Mouse (Mus musculus) forebrain, embryonic 11.5 days (tissue): ENCODE measurements around the gene Plp2. TPM values are rescaled to one million over a fixed set of nuclear protein-coding genes. Genes with fewer than 3 reads are reported as not detected.

ENCODE experiments used
- polyA plus RNA-seq: library from polyadenylated mRNA; unstranded; fragments of >200 nt; fragmentation: Nextera tagmentation; extraction: Ambion mirVana; gene quantifications from 2 replicates; pipeline ENCODE4 v1.2.1, GENCODE M21; 2014

Gene Plp2
- polyA plus RNA-seq, 1 experiment from 2014 or later: 54.0 TPM

Other genes starting within 250 kb of the Plp2 start
- not detected in 2 replicates for gene Foxp3, start 97.7 kb downstream of the Plp2 start, polyA plus RNA-seq
- 2.2 and 3.3 TPM in 2 replicates for gene Ppp1r3f, start 97.1 kb downstream of the Plp2 start, polyA plus RNA-seq
- 33.4 and 33.6 TPM in 2 replicates for gene Ccdc22, start 65.9 kb downstream of the Plp2 start, polyA plus RNA-seq
- not detected in 2 replicates for gene Cacna1f, start 64.3 kb downstream of the Plp2 start, polyA plus RNA-seq
- 12.3 and 12.6 TPM in 2 replicates for gene Syp, start 32.9 kb downstream of the Plp2 start, polyA plus RNA-seq
- gene Prickle3, start 14.1 kb downstream of the Plp2 start, polyA plus RNA-seq: 2.6 and 2.9 TPM in 2 replicates
- gene Magix, start 9.9 kb upstream of the Plp2 start, polyA plus RNA-seq: 0.47 TPM in 1 of 2 replicates, not detected in the other
- 44.6 and 47.0 TPM in 2 replicates for gene Gpkow, start 25.7 kb upstream of the Plp2 start, polyA plus RNA-seq
- gene Wdr45, start 42.9 kb upstream of the Plp2 start, polyA plus RNA-seq: 14.2 and 17.2 TPM in 2 replicates
- 0.55 TPM in 1 of 2 replicates, not detected in the other for gene Gm45208, start 50.9 kb upstream of the Plp2 start, polyA plus RNA-seq
- 88.7 and 94.0 TPM in 2 replicates for gene Praf2, start 57.0 kb upstream of the Plp2 start, polyA plus RNA-seq
- gene Ccdc120, start 79.5 kb upstream of the Plp2 start, polyA plus RNA-seq: 22.8 and 27.8 TPM in 2 replicates
- gene Tfe3, start 91.2 kb upstream of the Plp2 start, polyA plus RNA-seq: 23.6 and 24.8 TPM in 2 replicates
- 56.2 and 57.2 TPM in 2 replicates for gene Gripap1, start 118.4 kb upstream of the Plp2 start, polyA plus RNA-seq
- gene Kcnd1, start 150.9 kb upstream of the Plp2 start, polyA plus RNA-seq: 1.2 and 1.4 TPM in 2 replicates
- gene Otud5, start 170.0 kb upstream of the Plp2 start, polyA plus RNA-seq: 37.3 and 37.6 TPM in 2 replicates
- 10.7 TPM in 2 replicates for gene Pim2, start 206.9 kb upstream of the Plp2 start, polyA plus RNA-seq
- 10.9 and 12.6 TPM in 2 replicates for gene Slc35a2, start 212.6 kb upstream of the Plp2 start, polyA plus RNA-seq
- gene Pqbp1, start 227.9 kb upstream of the Plp2 start, polyA plus RNA-seq: 141 and 144 TPM in 2 replicates
- 161 and 188 TPM in 2 replicates for gene Timm17b, start 228.0 kb upstream of the Plp2 start, polyA plus RNA-seq
- gene Gm10491, start 236.4 kb upstream of the Plp2 start, polyA plus RNA-seq: not detected in 2 replicates
- gene Gm10490, start 238.2 kb upstream of the Plp2 start, polyA plus RNA-seq: not detected in 2 replicates
- 18.0 and 23.4 TPM in 2 replicates for gene Pcsk1n, start 248.4 kb upstream of the Plp2 start, polyA plus RNA-seq